21 mouse cellular contexts compared by ENCODE assay signal in genomic region chr2:91876806-91877140, GRCm38 (mm10). TPM values are rescaled to one million over a fixed set of nuclear protein-coding genes. Genes with fewer than 3 reads are reported as not detected.
DNase-seq lines count a peak whose midpoint lies in the region; ATAC-seq and TF ChIP-seq lines count a peak whose summit lies in the region.
"Had no signal": no experiment of that assay in that cellular context is flagged by ENCODE, and none has a peak within 500 bp of the region (broad histone marks: within the 10 kb centered on the region; RNA-seq: fewer than 3 reads in every experiment).

No protein-coding gene starts in this region.

- H3K9ac ChIP-seq in midbrain, embryonic 14.5 days (replicated peaks; ENCODE audit: low read length) = no peak overlapping the region
- H3K9ac ChIP-seq: embryonic facial prominence, embryonic 15.5 days; forebrain, embryonic 12.5 days; heart, embryonic 15.5 days; hindbrain, embryonic 13.5 days; stomach, embryonic 15.5 days had no signal

- H3K27me3 ChIP-seq in midbrain, embryonic 14.5 days (ENCODE audit: control insufficient read depth, insufficient read depth, low read length) = no peaks in the 10 kb centered on the region
- H3K27me3 ChIP-seq: embryonic facial prominence, embryonic 15.5 days; forebrain, embryonic 12.5 days; heart, embryonic 15.5 days; hindbrain, embryonic 13.5 days; stomach, embryonic 15.5 days had no signal

- no peak for TF ChIP-seq CTCF in lung, adult 2 months (IDR thresholded peaks at IDR 0.05; ENCODE audit: insufficient read depth, low read length)
- no peak for TF ChIP-seq CTCF in bone marrow macrophage, adult 2 months (IDR thresholded peaks at IDR 0.05; ENCODE audit: low read depth, low read length)

- H3K4me2 ChIP-seq in midbrain, embryonic 14.5 days (ENCODE audit: low read length) = no peak overlapping the region
- H3K4me2 ChIP-seq: embryonic facial prominence, embryonic 15.5 days; forebrain, embryonic 12.5 days; heart, embryonic 15.5 days; hindbrain, embryonic 13.5 days; stomach, embryonic 15.5 days had no signal

- H3K9me3 ChIP-seq in midbrain, embryonic 14.5 days (ENCODE audit: control insufficient read depth, low read length) = no peaks in the 10 kb centered on the region
- H3K9me3 ChIP-seq: embryonic facial prominence, embryonic 15.5 days; forebrain, embryonic 12.5 days; heart, embryonic 15.5 days; hindbrain, embryonic 13.5 days; midbrain, embryonic 10.5 days; stomach, embryonic 15.5 days had no signal

- peak overlapping the region; percentile 55 for H3K4me3 ChIP-seq in lung, adult 2 months (replicated peaks; ENCODE audit: extremely low read depth, low read depth, low read length)
- peak overlapping the region; percentile 33 for H3K4me3 ChIP-seq in bone marrow macrophage, adult 2 months (ENCODE audit: insufficient read depth, low read length)
- no peak overlapping the region for H3K4me3 ChIP-seq in midbrain, embryonic 14.5 days (replicated peaks; ENCODE audit: low read depth, low read length)
- H3K4me3 ChIP-seq: embryonic facial prominence, embryonic 15.5 days; forebrain, embryonic 12.5 days; heart, embryonic 15.5 days; hindbrain, embryonic 13.5 days; midbrain, embryonic 10.5 days; stomach, embryonic 15.5 days had no signal

- peaks cover 7% of the 10 kb centered on the region for H3K4me1 ChIP-seq in lung, adult 2 months (ENCODE audit: control insufficient read depth, insufficient read depth, low read length)
- peaks cover 25% of the 10 kb centered on the region for H3K4me1 ChIP-seq in bone marrow macrophage, adult 2 months (ENCODE audit: control insufficient read depth, insufficient read depth, low read length)
- no peaks in the 10 kb centered on the region for H3K4me1 ChIP-seq in midbrain, embryonic 14.5 days (ENCODE audit: control insufficient read depth, insufficient read depth, low read length)
- H3K4me1 ChIP-seq: embryonic facial prominence, embryonic 15.5 days; stomach, embryonic 15.5 days had no signal

- ATAC-seq in CD4-positive, CD25-positive, alpha-beta regulatory T cell, adult 4 months = peak; percentile 64
- peak; percentile 35; the same call in 1 of the 2 replicates for ATAC-seq in megakaryocyte, adult 5-6 weeks (ENCODE audit: poor library complexity, severe bottlenecking)
- no peak for ATAC-seq in midbrain, embryonic 14.5 days (ENCODE audit: low FRiP score, low TSS enrichment)

- peak overlapping the region; percentile 39 for H3K27ac ChIP-seq in bone marrow macrophage, adult 2 months (ENCODE audit: insufficient read depth, low read depth, low read length)
- no peak overlapping the region for H3K27ac ChIP-seq in midbrain, embryonic 14.5 days (replicated peaks; ENCODE audit: low read depth, low read length)
- H3K27ac ChIP-seq: embryonic facial prominence, embryonic 15.5 days; forebrain, embryonic 12.5 days; heart, embryonic 15.5 days; hindbrain, embryonic 13.5 days; midbrain, embryonic 10.5 days; stomach, embryonic 15.5 days had no signal

- H3K36me3 ChIP-seq in midbrain, embryonic 14.5 days (ENCODE audit: control insufficient read depth, insufficient read depth, low read length) = peaks cover 5% of the 10 kb centered on the region
- H3K36me3 ChIP-seq: embryonic facial prominence, embryonic 15.5 days; heart, embryonic 15.5 days; stomach, embryonic 15.5 days had no signal

- 39% methylated on average over 2 of the region's 2 CpGs for WGBS in lung, adult 2 months
- WGBS in midbrain, embryonic 14.5 days = 91% methylated on average over 2 of the region's 2 CpGs

- no peak for DNase-seq in lung, adult 2 months
- DNase-seq in lung, postnatal 14 days = no peak
- no peak for DNase-seq in adrenal gland, postnatal 36 days
- DNase-seq in adrenal gland, adult 8-10 months = no peak
- DNase-seq in midbrain, embryonic 14.5 days = no peak
- DNase-seq: adrenal gland, postnatal 25 days; cerebellum, adult 11-12 months; gastrocnemius, postnatal 14 days; kidney, adult 9 months; lung, adult 18-20 months; right cerebral cortex, postnatal 4 days; thymus, postnatal 4 days had no signal

- no peak for TF ChIP-seq POLR2A in lung, adult 2 months (IDR thresholded peaks at IDR 0.05; ENCODE audit: borderline replicate concordance, extremely low read depth, low read depth, low read length)
- TF ChIP-seq POLR2A in bone marrow macrophage, adult 2 months (IDR thresholded peaks at IDR 0.05; ENCODE audit: borderline replicate concordance, low read depth, low read length) = no peak

RNA-seq across cellular contexts. Expression of gene Chrm4, which starts 50.3 kb away (rescaled TPM):
- 0.10 and 0.13 TPM in 2 replicates for polyA plus RNA-seq in lung, adult 2 months (2012; rRNA removed)
- polyA plus RNA-seq in CD4-positive, CD25-positive, alpha-beta regulatory T cell, adult 4 months (2017; shearing (Covaris generic)) = under 1 TPM in 1 of 2 experiments, not detected in 1; 0.30 TPM
- polyA plus RNA-seq in bone marrow macrophage, adult 2 months (2012; ENCODE audit: insufficient read depth, insufficient read length, missing spikeins) = not detected in 2 replicates
- not detected in 2 replicates for total RNA-seq in megakaryocyte, adult 5-6 weeks (2015)
- total RNA-seq in megakaryocyte, adult 5-6 weeks (2017) = not detected in 2 replicates
- 1 to 10 TPM; 2.7 to 2.9 TPM for total RNA-seq in adrenal gland, postnatal 36 days (2021)
- total RNA-seq in adrenal gland, adult 8-10 months (2022) = 1 to 10 TPM; 1.0 to 4.2 (median 2.6) TPM
- polyA plus RNA-seq in midbrain, embryonic 14.5 days (2014; fragmentation: Nextera tagmentation; extraction: Ambion mirVana) = 0.34 and 0.65 TPM in 2 replicates
- total RNA-seq: gastrocnemius, postnatal 14 days had no signal
- polyA plus RNA-seq: heart, embryonic 15.5 days had no signal

RNA-seq across cellular contexts. Expression of gene Mdk, which starts 55.3 kb away (rescaled TPM):
- polyA plus RNA-seq in lung, adult 2 months (2012; rRNA removed) = 10.0 and 10.1 TPM in 2 replicates
- 1 to 10 TPM; 1.9 to 3.1 TPM for polyA plus RNA-seq in CD4-positive, CD25-positive, alpha-beta regulatory T cell, adult 4 months (2017; shearing (Covaris generic))
- polyA plus RNA-seq in bone marrow macrophage, adult 2 months (2012; ENCODE audit: insufficient read depth, insufficient read length, missing spikeins) = 1.0 and 3.4 TPM in 2 replicates
- total RNA-seq in megakaryocyte, adult 5-6 weeks (2015) = 1.3 and 2.2 TPM in 2 replicates
- total RNA-seq in megakaryocyte, adult 5-6 weeks (2017) = not detected in 2 replicates
- 10 to 100 TPM in 1 of 2 experiments, 1 to 10 TPM in 1; 6.7 to 11.6 TPM for total RNA-seq in adrenal gland, postnatal 36 days (2021)
- total RNA-seq in adrenal gland, adult 8-10 months (2022) = 10 to 100 TPM in 2 of 4 experiments, 1 to 10 TPM in 2; 7.7 to 13.1 (median 9.1) TPM
- polyA plus RNA-seq in midbrain, embryonic 14.5 days (2014; fragmentation: Nextera tagmentation; extraction: Ambion mirVana) = 131 and 196 TPM in 2 replicates

Comparison
In these comparisons a context has a peak if more than half of its experiments do, and no peak if none do; other contexts are left out.
1. RNA of gene Mdk, which starts 55.3 kb away (polyA plus RNA-seq): 131 to 196 TPM in midbrain, embryonic 14.5 days; 10.0 to 10.1 TPM in lung, adult 2 months, 1.0 to 3.4 TPM in bone marrow macrophage, adult 2 months and 1.9 to 3.1 TPM in CD4-positive, CD25-positive, alpha-beta regulatory T cell, adult 4 months; every median in the first group is over 10 times any median in the second.